Mouse (Mus musculus) lung, postnatal 0 days (tissue): ENCODE results near the gene Hspa1a. TPM values are rescaled to one million over a fixed set of nuclear protein-coding genes. Genes with fewer than 3 reads are reported as not detected.

ENCODE experiments used
- ATAC-seq: fragments of 200-750 bp; cut with Nextera tagmentation; 2 replicates; pipeline ENCODE4 v1.8.0; 2017; ENCODE audit warnings: moderate library complexity
- DNase-seq: peaks from one replicate; pipeline ENCODE4 v3.0.0-alpha.2; 2016; ENCODE audit warnings: low spot score
- H3K27ac ChIP-seq: fragments of 300-500 bp; sonication (generic); 2 replicates; pipeline ENCODE4 v1.5.1; 2014; ENCODE audit warnings: antibody characterized with exemption, mild to moderate bottlenecking, low read length, mixed read lengths
- H3K27me3 ChIP-seq: fragments of 300-500 bp; sonication (generic); replicated peaks from 2 replicates; pipeline ENCODE4 v1.6.1; 2014; ENCODE audit warnings: low read length, mixed read lengths; ENCODE audit not compliant: insufficient read depth
- H3K36me3 ChIP-seq: fragments of 300-500 bp; sonication (generic); 2 replicates; pipeline ENCODE4 v1.6.1; 2014; ENCODE audit warnings: low read length, mixed read lengths; ENCODE audit not compliant: insufficient read depth
- H3K4me1 ChIP-seq: fragments of 300-500 bp; sonication (generic); 2 replicates; pipeline ENCODE4 v1.6.1; 2014; ENCODE audit warnings: antibody characterized with exemption, low read depth, low read length, mixed read lengths; ENCODE audit not compliant: insufficient read depth
- H3K4me2 ChIP-seq: fragments of 300-500 bp; sonication (generic); replicated peaks from 2 replicates; pipeline ENCODE4 v1.6.1; 2014; ENCODE audit warnings: low read depth, mild to moderate bottlenecking, low read length, moderate library complexity, mixed read lengths
- H3K4me3 ChIP-seq: fragments of 300-500 bp; sonication (generic); 2 replicates; pipeline ENCODE4 v1.5.1; 2014; ENCODE audit warnings: low read depth, low read length
- H3K9ac ChIP-seq: fragments of 300-500 bp; sonication (generic); replicated peaks from 2 replicates; pipeline ENCODE4 v1.6.1; 2014; ENCODE audit warnings: low read depth, mild to moderate bottlenecking
- H3K9me3 ChIP-seq: fragments of 300-500 bp; sonication (generic); 2 replicates; pipeline ENCODE4 v1.6.1; 2016; ENCODE audit warnings: low read length, mixed read lengths
- CTCF ChIP-seq: IDR thresholded peaks from 2 replicates; pipeline ENCODE4 v1.5.1; 2016; ENCODE audit warnings: antibody characterized with exemption, mild to moderate bottlenecking
- EP300 ChIP-seq: IDR thresholded peaks from 2 replicates; pipeline ENCODE4 v1.6.1; 2016; ENCODE audit warnings: antibody characterized with exemption, mild to moderate bottlenecking, control low read depth
- WGBS: fragments of 180-500 bp; shearing (Covaris S2); extraction: QIAGEN DNeasy Blood & Tissue Kit; methylation state at CpG from one replicate; pipeline ENCODE4 v1.1.7; 2014; 5-methylcytosine and 5-hydroxymethylcytosine counted together
- polyA plus RNA-seq: library from polyadenylated mRNA; unstranded; fragments of >200 nt; fragmentation: Nextera tagmentation; extraction: Ambion mirVana; gene quantifications from 2 replicates; pipeline ENCODE4 v1.2.1, GENCODE M21; 2015

Hspa1a gene
- polyA plus RNA-seq, 1 experiment from 2014 or later: 8.2 TPM

DNA sequence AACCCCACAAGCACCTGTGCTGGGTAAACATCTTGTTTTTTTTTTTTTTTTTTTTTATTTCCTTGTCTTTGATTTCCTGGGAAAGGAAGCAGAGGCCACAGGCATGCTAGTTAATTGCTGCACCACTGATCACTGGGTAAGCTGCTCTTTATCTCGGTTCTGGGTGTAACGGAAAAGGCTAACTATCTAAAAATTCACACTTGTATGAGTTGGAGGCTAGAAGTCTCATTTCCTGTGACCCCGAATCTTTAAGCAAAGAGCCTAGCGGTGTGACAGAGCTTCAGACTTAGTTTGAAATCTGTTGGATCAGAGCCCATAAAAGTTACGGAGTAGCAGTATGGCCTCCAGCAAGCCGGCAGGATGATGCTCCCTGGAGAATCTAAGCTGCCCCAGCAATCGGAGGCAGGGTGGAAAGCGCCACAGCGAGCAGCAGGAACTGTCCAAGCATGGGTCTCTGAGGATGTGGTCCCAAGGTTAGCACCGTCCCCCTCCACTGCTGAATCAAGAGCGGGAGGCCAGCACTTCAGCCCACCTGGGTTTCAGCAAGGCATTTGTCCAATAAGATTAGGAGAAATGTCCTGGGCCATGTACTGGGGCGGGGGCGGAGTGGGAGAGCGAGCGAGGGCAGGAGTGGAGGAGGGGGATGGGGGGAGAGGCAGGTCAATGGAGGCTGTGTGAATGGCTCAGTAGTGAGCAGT lies 30.5 kb downstream of the Hspa1a start:
- H3K9me3 ChIP-seq: no peaks in the 10 kb centered on the region
- peak overlapping the region; percentile 43; the same call in 1 of the 2 replicates for H3K27ac ChIP-seq
- DNase-seq (peak; percentile 14), ATAC-seq (no peak)
- peak overlapping the region; percentile 36 for H3K4me2 ChIP-seq
- H3K4me1 ChIP-seq: no peaks in the 10 kb centered on the region
- H3K4me3 ChIP-seq: no peak overlapping the region
- WGBS: 8% methylated on average over 15 of the region's 15 CpGs
- no peak overlapping the region; the same call in 1 of the 2 replicates for H3K9ac ChIP-seq
- no peaks in the 10 kb centered on the region for H3K36me3 ChIP-seq
- TF ChIP-seq EP300: no peak
- no peak for TF ChIP-seq CTCF
- no peaks in the 10 kb centered on the region for H3K27me3 ChIP-seq

DNA sequence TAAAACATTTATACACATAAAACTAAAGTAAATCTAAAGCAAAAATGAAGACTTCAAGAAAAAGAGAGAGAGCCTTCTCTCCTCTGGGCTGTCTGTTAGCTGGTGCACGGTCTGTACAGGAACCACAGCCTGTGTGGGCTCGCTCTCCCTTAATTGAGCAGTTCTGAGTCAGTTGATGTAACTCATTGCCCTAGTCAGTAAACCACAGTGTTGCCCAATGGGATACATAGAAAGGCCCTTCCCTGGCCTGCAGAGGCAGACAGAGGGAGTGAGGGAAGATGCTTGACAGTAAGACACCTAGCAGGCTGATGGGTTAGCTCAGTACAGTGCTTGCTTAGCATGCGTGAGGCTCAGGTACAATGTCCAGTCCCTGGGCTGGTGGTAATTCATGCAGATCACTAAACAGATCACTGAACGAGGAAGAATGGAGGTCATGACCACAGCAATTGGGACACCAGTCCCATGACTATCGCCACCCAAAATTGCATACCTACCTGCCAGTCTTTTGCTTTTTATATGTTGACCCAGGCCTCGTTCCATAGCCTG lies 33.9 kb downstream of the Hspa1a start:
- H3K36me3 ChIP-seq: 0 out of 2 replicates have a peak, but pooled peaks cover 2% of the 10 kb centered on the region
- no peaks in the 10 kb centered on the region for H3K27me3 ChIP-seq
- no peaks in the 10 kb centered on the region for H3K9me3 ChIP-seq
- H3K4me2 ChIP-seq: no peak overlapping the region
- TF ChIP-seq CTCF (no peak), EP300 (no peak)
- 81% methylated on average over 6 of the region's 6 CpGs for whole genome bisulfite sequencing
- DNase-seq: no peak
- H3K9ac ChIP-seq: no peak overlapping the region
- H3K27ac ChIP-seq: no peak overlapping the region; the same call in 1 of the 2 replicates
- no peaks in the 10 kb centered on the region for H3K4me1 ChIP-seq
- H3K4me3 ChIP-seq: no peak overlapping the region
- no peak for ATAC-seq

DNA sequence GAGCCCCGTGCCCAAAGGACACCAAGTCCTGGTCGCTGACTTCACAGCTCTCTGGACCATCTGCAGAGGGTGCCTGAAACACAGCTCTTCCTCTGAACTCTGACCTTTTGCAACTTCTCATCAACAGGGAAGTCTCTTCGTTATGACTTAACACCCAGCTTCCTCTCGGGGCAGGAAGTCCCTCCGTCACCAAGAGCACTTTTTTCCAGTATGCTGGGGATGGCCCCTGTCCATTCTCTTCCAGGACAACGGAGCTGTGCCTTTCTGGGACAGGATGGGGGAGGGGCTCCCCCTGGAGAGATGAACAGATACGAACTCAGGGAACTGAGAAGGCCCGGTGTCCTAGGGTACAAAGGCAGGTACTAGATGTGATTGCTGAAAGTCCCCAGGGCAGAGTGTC lies 37.1 kb downstream of the Hspa1a start:
- Histone ChIP-seq H3K9me3 (no peaks in the 10 kb centered on the region), H3K4me3 (no peak overlapping the region), H3K27me3 (no peaks in the 10 kb centered on the region), H3K27ac (no peak overlapping the region), H3K4me1 (peaks cover 7% of the 10 kb centered on the region; the same call in 1 of the 2 replicates), H3K4me2 (no peak overlapping the region), H3K9ac (no peak overlapping the region), H3K36me3 (0 out of 2 replicates have a peak, but pooled peaks cover 2% of the 10 kb centered on the region)
- DNase-seq (peak; percentile 59), ATAC-seq (no peak)
- WGBS: 39% methylated on average over 8 of the region's 8 CpGs
- TF ChIP-seq EP300 (peak; percentile 35; the same call in 1 of the 2 replicates), CTCF (no peak)

DNA sequence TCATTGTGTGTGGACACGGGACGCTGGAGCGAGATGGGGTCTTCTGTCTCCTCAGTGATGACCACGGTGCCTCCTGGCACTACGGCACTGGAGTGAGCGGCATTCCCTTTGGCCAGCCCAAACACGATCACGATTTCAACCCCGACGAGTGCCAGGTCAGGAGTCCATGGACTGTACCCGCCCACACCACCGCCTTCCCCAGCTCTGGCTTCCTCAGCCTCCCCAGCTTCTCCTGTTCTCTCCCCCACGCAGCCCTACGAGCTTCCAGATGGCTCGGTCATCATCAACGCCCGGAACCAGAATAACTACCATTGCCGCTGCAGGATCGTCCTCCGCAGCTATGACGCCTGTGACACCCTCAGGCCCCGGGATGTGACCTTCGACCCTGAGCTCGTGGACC lies 37.9 kb downstream of the Hspa1a start:
- Histone ChIP-seq H3K9me3 (no peaks in the 10 kb centered on the region), H3K27ac (no peak overlapping the region), H3K9ac (no peak overlapping the region), H3K4me3 (no peak overlapping the region), H3K27me3 (no peaks in the 10 kb centered on the region), H3K4me1 (peaks cover 7% of the 10 kb centered on the region; the same call in 1 of the 2 replicates), H3K36me3 (0 out of 2 replicates have a peak, but pooled peaks cover 2% of the 10 kb centered on the region), H3K4me2 (no peak overlapping the region)
- WGBS: 75% methylated on average over 24 of the region's 24 CpGs
- no peak for TF ChIP-seq CTCF
- TF ChIP-seq EP300: no peak
- ATAC-seq: no peak
- no peak for DNase-seq

DNA sequence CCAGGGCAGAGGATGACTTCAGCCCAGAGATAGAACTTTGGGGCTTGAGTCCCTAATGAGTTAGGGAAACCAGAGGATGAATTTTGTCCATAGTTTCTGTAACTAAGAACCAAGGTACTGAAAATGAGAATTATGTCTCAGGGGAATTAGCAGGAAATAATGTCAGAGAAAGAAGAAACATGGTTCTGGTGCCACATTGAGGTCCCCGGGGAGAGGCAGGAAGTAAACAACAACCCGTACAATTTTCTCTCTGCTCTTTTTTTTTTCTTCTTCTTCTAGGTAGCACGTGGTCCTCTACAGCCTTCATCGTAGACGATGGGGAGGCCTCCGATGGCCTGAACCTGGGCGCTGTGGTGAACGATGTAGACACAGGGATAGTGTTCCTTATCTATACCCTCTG lies 39.7 kb downstream of the Hspa1a start:
- Histone ChIP-seq H3K4me3 (no peak overlapping the region; the same call in 1 of the 2 replicates), H3K36me3 (0 out of 2 replicates have a peak, but pooled peaks cover 2% of the 10 kb centered on the region), H3K27ac (no peak overlapping the region), H3K9ac (no peak overlapping the region), H3K4me1 (peaks cover 7% of the 10 kb centered on the region; the same call in 1 of the 2 replicates), H3K27me3 (no peaks in the 10 kb centered on the region), H3K4me2 (no peak overlapping the region), H3K9me3 (no peaks in the 10 kb centered on the region)
- DNase-seq (no peak), ATAC-seq (no peak)
- WGBS: 61% methylated on average over 8 of the region's 8 CpGs
- TF ChIP-seq EP300 (no peak), CTCF (no peak)

DNA sequence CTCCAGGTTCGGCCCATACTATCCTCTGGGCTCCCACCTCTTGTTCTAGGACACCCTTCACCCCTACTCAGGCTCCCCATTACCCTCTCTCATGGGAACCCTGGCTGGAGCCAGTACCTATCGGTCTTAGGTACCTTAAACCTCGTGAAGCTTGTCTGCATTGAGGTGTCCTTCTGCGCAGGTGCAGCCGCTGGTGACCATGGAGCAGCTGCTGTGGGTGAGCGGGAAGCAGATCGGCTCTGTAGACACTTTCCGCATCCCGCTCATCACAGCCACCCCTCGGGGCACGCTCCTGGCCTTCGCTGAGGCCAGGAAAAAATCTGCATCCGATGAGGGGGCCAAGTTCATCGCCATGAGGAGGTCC lies 40.2 kb downstream of the Hspa1a start:
- H3K9me3 ChIP-seq: no peaks in the 10 kb centered on the region

More for the DNA sequence above, 40.2 kb downstream of the Hspa1a start:
- Histone ChIP-seq H3K27ac (peak overlapping the region; percentile 40; the same call in 1 of the 2 replicates), H3K4me1 (peaks cover 7% of the 10 kb centered on the region; the same call in 1 of the 2 replicates), H3K4me3 (peak overlapping the region; percentile 60), H3K9ac (peak overlapping the region; percentile 55), H3K36me3 (0 out of 2 replicates have a peak, but pooled peaks cover 2% of the 10 kb centered on the region), H3K4me2 (peak overlapping the region; percentile 91), H3K27me3 (no peaks in the 10 kb centered on the region)
- TF ChIP-seq CTCF: no peak
- no peak for TF ChIP-seq EP300
- 12% methylated on average over 14 of the region's 14 CpGs for WGBS
- DNase-seq (no peak), ATAC-seq (no peak)
